Mouse (Mus musculus): ENCODE data around the gene Cela3a. TPM values are rescaled to one million over a fixed set of nuclear protein-coding genes. Genes with fewer than 3 reads are reported as not detected.

The Cela3a gene
- total RNA-seq, 2 experiments from 2014 or later, result not detected

Other genes starting within 250 kb of the Cela3a start
- gene Wnt4, start 132.3 kb downstream of the Cela3a start, total RNA-seq (2021), result under 1 TPM; 0.17 to 0.19 TPM
- 100 to 1,000 TPM; 156 to 160 TPM for gene Cdc42, start 52.1 kb downstream of the Cela3a start, total RNA-seq (2021)
- not detected for gene Cela3b, start 20.7 kb upstream of the Cela3a start, total RNA-seq (2021)
- not detected for gene 1700013G24Rik, start 43.5 kb upstream of the Cela3a start, total RNA-seq (2021)
- gene Hspg2, start 59.0 kb upstream of the Cela3a start, total RNA-seq (2021), result 100 to 1,000 TPM; 240 to 255 TPM
- gene Ldlrad2, start 164.8 kb upstream of the Cela3a start, total RNA-seq (2021), result not detected
- 10 to 100 TPM; 30.0 to 36.3 TPM for gene Usp48, start 184.0 kb upstream of the Cela3a start, total RNA-seq (2021)